19 mouse cellular contexts compared by ENCODE assay signal in the genomic region with DNA sequence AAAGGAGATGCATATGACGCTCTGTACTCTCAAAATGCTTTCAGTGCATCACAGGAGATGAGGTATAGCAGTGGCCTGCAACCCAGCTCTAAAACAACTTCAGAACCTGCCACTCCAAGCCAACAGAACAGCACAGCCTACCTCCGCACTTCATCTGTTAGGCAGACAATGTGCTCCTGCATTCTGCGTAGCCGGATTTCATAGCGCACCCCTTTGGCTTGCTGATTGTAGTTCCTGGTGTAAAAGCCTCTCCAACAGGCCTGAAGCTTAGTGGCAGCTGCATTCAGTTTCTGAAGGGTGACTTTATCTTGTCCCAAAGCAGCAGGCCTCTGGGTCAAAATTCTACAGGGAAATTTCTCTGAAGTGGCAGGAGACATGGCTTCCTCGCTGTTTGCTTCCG. TPM values are rescaled to one million over a fixed set of nuclear protein-coding genes. Genes with fewer than 3 reads are reported as not detected.
A peak's percentile ranks its signal among the peaks of the same experiment; 100 is the strongest.
DNase-seq lines count a peak whose midpoint lies in the region; TF ChIP-seq lines count a peak whose summit lies in the region.
"Had no signal": no experiment of that assay in that cellular context is flagged by ENCODE, and none has a peak within 500 bp of the region (broad histone marks: within the 10 kb centered on the region; RNA-seq: fewer than 3 reads in every experiment).

No protein-coding gene starts in this region.

- TF ChIP-seq CTCF in layer of hippocampus, adult 2 months (conservative IDR thresholded peaks at IDR 0.05), result no peak

- DNase-seq in heart, adult 11 months, result peak; percentile 61
- no peak for DNase-seq in heart, postnatal 36 days
- peak; percentile 32 for DNase-seq in layer of hippocampus, adult 11-12 months (ENCODE audit: low spot score)
- DNase-seq in layer of hippocampus, postnatal 25 days (ENCODE audit: extremely low spot score in 1 of 2, low spot score in 1 of 2), result no peak
- DNase-seq in layer of hippocampus, adult 2 months (ENCODE audit: low spot score in 2 of 2), result peak; percentile 42 to 46
- no peak for DNase-seq in layer of hippocampus, postnatal 10 days (ENCODE audit: low spot score in 2 of 2)
- DNase-seq: adrenal gland, adult 8-10 months; adrenal gland, postnatal 14 days; adrenal gland, postnatal 36 days; B cell, adult 2 months; cerebellum, adult 11-12 months; cerebellum, adult 2 months; cerebellum, adult 9-10 months; cerebellum, postnatal 10 days; cerebellum, postnatal 25 days had no signal

- H3K27ac ChIP-seq in layer of hippocampus, adult 2 months, result peak overlapping the region; percentile 57
- H3K27ac ChIP-seq: embryonic facial prominence, embryonic 10.5 days; embryonic facial prominence, embryonic 12.5 days; forebrain, embryonic 13.5 days; forebrain, embryonic 15.5 days had no signal

- intact Hi-C loops in heart, postnatal 36 days (cut with DNase I), result no loop called here

- H3K4me3 ChIP-seq in layer of hippocampus, adult 2 months, result no peak overlapping the region
- H3K4me3 ChIP-seq: embryonic facial prominence, embryonic 10.5 days; embryonic facial prominence, embryonic 12.5 days; forebrain, embryonic 13.5 days; forebrain, embryonic 15.5 days had no signal

RNA-seq across cellular contexts. Expression of gene Nxpe3, which starts 19.6 kb away (rescaled TPM):
- under 1 TPM; 0.38 to 0.72 TPM for total RNA-seq in heart, postnatal 36 days (2021)
- 10 to 100 TPM; 11.2 to 11.6 TPM for total RNA-seq in layer of hippocampus, postnatal 25 days (2021)
- total RNA-seq in layer of hippocampus, adult 2 months (2021), result 10 to 100 TPM; 11.6 to 11.7 TPM
- total RNA-seq in layer of hippocampus, postnatal 10 days (2021), result 1 to 10 TPM; 7.9 to 8.3 TPM

RNA-seq across cellular contexts. Expression of gene Cep97, which starts 19.9 kb away (rescaled TPM):
- 1 to 10 TPM; 5.4 to 6.6 TPM for total RNA-seq in heart, postnatal 36 days (2021)
- total RNA-seq in layer of hippocampus, postnatal 25 days (2021), result 10 to 100 TPM; 13.4 to 14.2 TPM
- total RNA-seq in layer of hippocampus, adult 2 months (2021), result 10 to 100 TPM; 16.0 to 19.6 TPM
- 10 to 100 TPM in 1 of 2 experiments, 1 to 10 TPM in 1; 9.8 to 11.5 TPM for total RNA-seq in layer of hippocampus, postnatal 10 days (2021)

RNA-seq across cellular contexts. Expression of gene Rpl24, which starts 51.4 kb away (rescaled TPM):
- 100 to 1,000 TPM; 549 to 570 TPM for total RNA-seq in heart, postnatal 36 days (2021)
- 100 to 1,000 TPM; 367 to 413 TPM for total RNA-seq in layer of hippocampus, postnatal 25 days (2021)
- 100 to 1,000 TPM; 399 to 405 TPM for total RNA-seq in layer of hippocampus, adult 2 months (2021)
- 100 to 1,000 TPM; 450 to 460 TPM for total RNA-seq in layer of hippocampus, postnatal 10 days (2021)

RNA-seq across cellular contexts. Expression of gene Zbtb11, which starts 59.0 kb away (rescaled TPM):
- 10 to 100 TPM; 10.5 to 11.2 TPM for total RNA-seq in heart, postnatal 36 days (2021)
- total RNA-seq in layer of hippocampus, postnatal 25 days (2021), result 10 to 100 TPM; 46.2 to 47.3 TPM
- total RNA-seq in layer of hippocampus, adult 2 months (2021), result 10 to 100 TPM; 49.6 to 52.3 TPM
- total RNA-seq in layer of hippocampus, postnatal 10 days (2021), result 10 to 100 TPM; 30.3 to 32.1 TPM

Comparison
In these comparisons a context has a peak if more than half of its experiments do, and no peak if none do; other contexts are left out.
1. DNase-seq: peak in heart, adult 11 months (single experiment), layer of hippocampus, adult 11-12 months (single experiment) and layer of hippocampus, adult 2 months (2 of 2); none in heart, postnatal 36 days (0 of 2), layer of hippocampus, postnatal 25 days (0 of 2) and layer of hippocampus, postnatal 10 days (0 of 2).
2. RNA of gene Nxpe3, which starts 19.6 kb away (total RNA-seq): 11.6 to 11.7 TPM in layer of hippocampus, adult 2 months, 11.2 to 11.6 TPM in layer of hippocampus, postnatal 25 days and 7.9 to 8.3 TPM in layer of hippocampus, postnatal 10 days; 0.38 to 0.72 TPM in heart, postnatal 36 days; every median in the first group is over 4 times any median in the second.